Mouse (Mus musculus) left cerebral cortex, postnatal 36 days (tissue): Measurements from ENCODE around the gene Pkp2. TPM values are rescaled to one million over a fixed set of nuclear protein-coding genes. Genes with fewer than 3 reads are reported as not detected.
"Not testable (repeated sequence)": the region's sequence is repeated elsewhere in the genome, so short reads cannot be mapped to it uniquely, and the experiment has no call there.

Source experiments
- DNase-seq, 2 experiments: peaks; one replicate each; pipeline ENCODE4 v3.0.0; 2021 to 2022; ENCODE audit warnings: low spot score in 2 of 2, mixed read lengths in 1 of 2
- intact Hi-C: fragments of 180-260 bp; cut with DNase I; formaldehyde crosslinking; loops from one replicate; pipeline ENCODE4 v1.15.1; 2025
- total RNA-seq, 2 experiments: library from RNA; stranded (reverse); gene quantifications; 2 replicates each; pipeline ENCODE4 v1.2.3; 2021

Pkp2 gene
- 1 to 10 TPM; 3.5 to 8.7 TPM for total RNA-seq

DNA sequence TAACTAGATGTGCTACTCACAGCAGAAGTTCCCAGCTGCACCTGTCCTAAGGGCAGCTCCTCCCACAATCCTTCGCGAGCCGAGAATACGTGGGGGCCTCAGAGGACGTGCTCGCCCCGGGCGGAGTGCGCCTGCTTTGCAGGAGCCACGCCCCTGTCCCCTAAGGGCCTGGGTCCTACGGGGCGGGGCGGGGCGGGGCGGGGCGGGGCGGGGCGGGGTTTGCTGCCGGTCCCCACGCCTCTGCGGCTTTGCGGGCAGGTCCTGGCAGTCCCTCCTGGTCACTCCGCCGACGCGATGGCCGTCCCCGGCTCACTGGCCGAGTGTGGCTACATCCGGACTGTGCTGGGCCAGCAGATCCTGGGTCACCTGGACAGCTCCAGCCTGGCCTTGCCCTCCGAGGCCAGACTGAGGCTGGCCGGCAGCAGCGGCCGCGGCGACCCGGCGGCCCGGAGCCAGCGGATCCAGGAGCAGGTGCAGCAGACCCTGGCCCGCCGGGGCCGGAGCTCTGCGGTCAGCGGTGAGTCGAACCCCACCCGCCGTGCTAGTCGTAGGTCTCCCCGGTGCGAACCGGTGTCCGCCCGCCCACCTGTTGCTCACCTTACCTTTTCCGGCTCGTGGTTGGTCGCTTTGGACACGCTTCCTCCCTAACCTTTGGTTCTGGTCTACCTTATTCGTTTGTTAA, at the start of gene Pkp2:
Gene Pkp2 (plus strand): TSS at position 240 of the 682 bp plus-strand sequence.
- intact Hi-C loops = no loop called here
- DNase-seq = peak; percentile 46

- intact Hi-C loops = no loop called here
- no peak for DNase-seq
These were observed 15.7 kb upstream of the Pkp2 start for GRCm38 (mm10) chr16:16197374-16197773.

GRCm38 (mm10) chr16:16201991-16202390, 11.1 kb upstream of the Pkp2 start:
- DNase-seq = peak in 1 of 2 experiments; percentile 15
- intact Hi-C loops = loop anchor here (5.0 kb wide), 1 partner anchor 100 kb away; the partner anchor contains the start of gene Yars2

DNA sequence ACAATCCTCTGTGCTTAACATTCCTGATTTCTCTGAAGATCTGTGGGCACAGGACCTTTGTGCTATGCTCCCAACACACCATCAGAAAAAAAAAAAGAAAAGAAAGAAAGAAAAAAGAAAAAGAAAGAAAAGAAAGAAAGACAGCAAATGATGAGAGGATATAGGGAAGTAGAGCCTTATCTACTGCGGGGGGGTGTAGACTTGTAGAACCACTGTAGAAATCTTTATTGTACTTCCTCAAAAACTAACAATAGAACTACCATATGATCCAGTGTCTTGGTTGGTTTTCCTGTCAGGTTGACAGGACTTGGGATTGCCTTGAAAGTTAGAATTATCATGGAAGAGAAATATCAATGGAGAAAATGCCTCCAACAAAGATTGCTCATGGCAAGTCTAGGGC, 8.5 kb upstream of the Pkp2 start:
- DNase-seq = no peak
- intact Hi-C loops = loop anchor here (5.0 kb wide), 1 partner anchor 98 kb away; the partner anchor contains the start of gene Yars2

- peak in 1 of 2 experiments; percentile 15 for DNase-seq
- intact Hi-C loops = no loop called here
These were observed 417 bp upstream of the Pkp2 start for GRCm38 (mm10) chr16:16212723-16213078.

DNA sequence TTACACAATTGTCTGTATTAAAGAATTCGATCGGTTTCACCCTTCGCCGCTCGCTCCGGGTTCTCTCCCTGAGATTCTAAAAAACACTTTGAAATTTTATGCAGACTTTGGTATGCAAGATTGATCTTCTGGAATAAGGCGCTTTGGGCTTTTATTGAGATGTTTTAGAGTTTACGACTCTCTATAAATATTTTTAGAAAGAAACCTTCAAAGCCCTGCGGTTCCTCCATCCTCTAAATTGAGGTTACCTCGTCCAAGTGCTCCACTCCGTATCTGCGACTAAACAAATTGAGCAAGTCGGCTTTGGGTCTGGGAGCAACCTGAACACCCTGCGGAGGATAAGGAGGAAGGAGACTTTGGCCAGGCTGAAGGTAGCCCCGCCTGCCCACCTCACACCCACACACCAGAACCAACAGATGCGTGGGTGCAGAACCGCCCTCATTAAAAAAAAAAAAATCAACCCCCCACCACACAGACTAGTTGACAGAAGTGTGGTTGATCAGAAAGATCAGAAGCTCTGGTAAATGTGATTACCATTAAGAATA, 715 bp downstream of the Pkp2 start:
- intact Hi-C loops = no loop called here
- DNase-seq = no peak

- intact Hi-C loops = no loop called here
- no peak for DNase-seq
These were observed 2.7 kb downstream of the Pkp2 start for GRCm38 (mm10) chr16:16215645-16216387.

- intact Hi-C loops = no loop called here
- no peak for DNase-seq
These were observed 3.8 kb downstream of the Pkp2 start for GRCm38 (mm10) chr16:16216934-16217333.

DNA sequence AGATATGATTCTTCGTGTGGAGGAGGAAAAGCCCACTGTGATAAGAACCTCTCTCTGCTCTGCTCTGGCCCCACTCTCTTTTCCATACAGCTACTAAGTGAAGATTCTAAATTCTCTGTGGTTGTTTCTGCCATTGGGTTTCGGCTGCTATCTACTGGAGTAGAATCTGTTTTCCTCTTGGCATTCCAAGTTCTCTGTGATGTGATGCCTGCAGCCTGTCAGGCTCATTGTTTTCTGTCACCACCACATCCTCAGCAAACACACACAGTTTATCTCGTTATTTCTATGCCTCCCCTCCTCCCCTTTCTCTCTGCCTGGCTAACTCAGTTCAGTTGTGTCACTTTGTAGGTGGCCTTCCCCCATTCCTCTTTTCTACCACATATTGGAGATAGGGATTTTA, 6.7 kb downstream of the Pkp2 start:
- intact Hi-C loops = no loop called here

DNA sequence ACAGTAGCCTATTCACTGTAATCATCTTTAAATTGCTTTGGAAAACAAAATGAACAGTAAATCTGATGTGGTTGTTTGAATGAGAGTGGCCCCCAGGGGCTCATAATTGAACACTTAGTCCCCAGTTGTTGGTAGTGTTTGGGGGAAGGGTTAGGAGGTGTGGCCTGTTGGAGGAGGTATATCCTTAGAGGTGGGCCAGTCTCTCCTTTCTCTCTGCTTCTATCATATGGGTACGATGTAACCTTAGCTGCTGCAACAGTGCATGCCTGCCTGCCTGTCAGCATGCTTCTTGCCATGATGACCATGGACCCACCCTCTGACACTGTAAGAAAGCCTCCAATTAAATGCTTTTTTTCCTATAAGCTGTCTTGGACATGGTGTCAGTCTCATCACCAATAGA, 9.5 kb downstream of the Pkp2 start:
- no peak for DNase-seq
- intact Hi-C loops = no loop called here

More for the DNA sequence above, 6.7 kb downstream of the Pkp2 start:
- no peak for DNase-seq

DNA sequence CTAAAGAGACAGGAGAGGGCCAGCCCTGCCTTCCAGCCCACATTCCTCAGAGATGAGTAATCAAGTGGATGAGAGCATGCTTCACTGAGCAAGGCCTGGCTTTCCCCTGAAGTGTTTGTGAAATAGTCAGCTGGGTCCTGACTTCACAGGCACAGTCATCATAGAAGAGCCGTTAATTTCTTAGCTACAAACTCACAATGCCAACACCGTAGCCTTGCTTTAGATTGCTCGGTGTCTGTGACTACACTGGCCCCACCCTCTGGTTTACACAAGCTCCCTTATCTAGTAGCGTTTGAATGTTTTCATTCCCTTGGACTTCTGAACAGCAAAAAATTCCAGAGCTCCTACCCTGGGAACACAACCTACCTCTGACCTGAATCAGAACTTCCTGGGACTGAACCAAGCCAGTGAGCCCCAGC, 11.4 kb downstream of the Pkp2 start:
- no peak for DNase-seq
- intact Hi-C loops = no loop called here

GRCm38 (mm10) chr16:16225828-16226227, 12.7 kb downstream of the Pkp2 start:
- DNase-seq = peak; percentile 30 to 51
- intact Hi-C loops = no loop called here

DNA sequence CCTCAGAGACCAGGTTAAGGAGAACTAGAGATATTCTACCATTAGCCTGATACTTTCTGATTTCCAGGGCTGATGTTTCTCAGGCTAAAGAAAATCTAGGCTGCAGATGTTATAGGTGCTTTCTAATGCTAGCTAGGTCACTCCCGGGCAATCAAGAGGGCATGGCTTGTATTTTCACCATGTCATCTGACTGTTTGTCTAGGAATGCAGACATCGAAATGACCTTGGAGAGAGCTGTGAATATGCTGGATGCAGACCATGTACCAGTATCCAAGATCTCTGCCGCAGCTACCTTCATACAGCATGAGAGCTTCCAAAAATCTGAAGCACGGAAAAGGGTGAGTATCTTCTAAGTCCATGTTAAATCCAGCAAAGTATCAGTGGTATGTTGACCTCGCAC, 17.3 kb downstream of the Pkp2 start:
- intact Hi-C loops = no loop called here
- DNase-seq = no peak

GRCm38 (mm10) chr16:16233919-16234318, 20.8 kb downstream of the Pkp2 start:
- no peak for DNase-seq
- intact Hi-C loops = no loop called here

- DNase-seq, intact Hi-C loops: not testable (repeated sequence)
These were observed 23.6 kb downstream of the Pkp2 start for GRCm38 (mm10) chr16:16236681-16237080.

DNA sequence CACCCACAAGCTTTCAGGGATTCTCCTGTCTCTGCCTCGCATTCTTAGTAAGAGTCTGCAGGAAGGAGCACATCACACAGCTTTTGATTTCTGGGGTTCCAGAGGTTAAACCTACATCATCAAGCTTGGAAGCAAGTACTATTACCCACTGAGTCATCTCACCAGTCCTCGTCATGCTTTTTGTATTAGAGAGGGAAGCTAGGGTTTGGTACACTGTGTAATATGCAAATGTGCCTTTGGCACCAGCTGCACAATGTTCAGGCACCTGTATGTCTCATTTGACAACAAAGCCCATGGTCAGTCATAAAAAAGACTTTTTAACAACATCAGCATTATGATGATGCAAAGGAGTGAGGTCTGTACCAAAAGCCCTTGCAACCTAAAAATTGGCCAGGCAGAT, 25.2 kb downstream of the Pkp2 start:
- no peak for DNase-seq
- intact Hi-C loops = no loop called here

GRCm38 (mm10) chr16:16244711-16245110, 31.6 kb downstream of the Pkp2 start:
- no peak for DNase-seq
- intact Hi-C loops = no loop called here

- intact Hi-C loops = no loop called here
- no peak for DNase-seq
These were observed 37.4 kb downstream of the Pkp2 start for GRCm38 (mm10) chr16:16250470-16250869.

GRCm38 (mm10) chr16:16253326-16254074, 40.4 kb downstream of the Pkp2 start:
- no peak for DNase-seq
- intact Hi-C loops = no loop called here

DNA sequence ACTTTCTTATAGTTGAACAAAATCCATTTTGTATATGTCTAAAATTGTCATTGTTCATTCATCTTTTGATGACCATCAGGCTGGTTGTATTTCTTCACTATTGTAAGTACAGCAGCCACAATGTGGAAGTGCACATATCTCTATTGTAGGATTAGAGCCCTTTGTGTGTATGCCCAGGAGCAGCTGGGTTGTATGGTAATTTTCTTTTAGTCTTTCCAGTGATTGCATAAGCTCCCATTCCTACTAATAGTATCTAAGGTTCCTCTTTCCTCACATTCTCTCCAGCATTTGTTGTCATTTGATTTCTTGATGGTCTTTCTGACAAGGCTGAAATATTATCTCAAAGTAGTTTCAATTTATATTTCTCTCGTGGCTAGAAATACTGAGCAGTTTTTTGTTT, 42.1 kb downstream of the Pkp2 start:
- DNase-seq = no peak
- intact Hi-C loops = no loop called here
